Mouse (Mus musculus) lung, adult 2 months (tissue): Measurements from ENCODE around the gene Gm37240.

Experiments used
- CTCF ChIP-seq: fragments of 200-500 bp; IDR thresholded peaks from 2 replicates; pipeline ENCODE4 v1.5.1; 2011; ENCODE audit warnings: mild to moderate bottlenecking, low read length, control low read depth; ENCODE audit not compliant: insufficient read depth
- POLR2A ChIP-seq: fragments of 200-500 bp; IDR thresholded peaks from 2 replicates; pipeline ENCODE4 v1.6.1; 2011; ENCODE audit warnings: low read depth, mild to moderate bottlenecking, control low read depth, low read length, borderline replicate concordance; ENCODE audit errors: extremely low read depth

DNA sequence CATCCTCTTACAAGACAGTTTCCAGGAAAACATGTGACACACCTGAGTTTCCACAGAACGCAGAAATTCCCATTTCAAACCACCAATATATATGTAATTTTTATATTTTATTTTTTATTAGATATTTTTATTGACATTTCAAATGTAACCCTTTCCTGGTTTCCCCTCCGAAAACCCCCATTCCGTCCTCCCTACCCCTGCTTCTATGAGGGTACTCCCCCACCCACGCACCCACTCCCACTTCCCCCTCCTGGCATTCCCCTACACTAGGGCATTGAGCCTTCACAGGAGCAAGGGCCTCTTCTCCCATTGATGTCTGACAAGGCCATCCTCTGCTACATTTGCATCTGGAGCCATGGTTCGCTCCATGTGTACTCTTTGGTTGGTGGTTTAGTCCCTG is 7.7 kb upstream of the Gm37240 start:
- no peak for TF ChIP-seq POLR2A
- TF ChIP-seq CTCF: no peak
